Mouse (Mus musculus) limb, embryonic 12.5 days (tissue): ENCODE results near the gene Trim2. TPM values are rescaled to one million over a fixed set of nuclear protein-coding genes. Genes with fewer than 3 reads are reported as not detected.

Experiments
- ATAC-seq: fragments of 200-750 bp; cut with Nextera tagmentation; 2 replicates; pipeline ENCODE4 v1.8.0; 2017; ENCODE audit warnings: low read depth, moderate TSS enrichment; ENCODE audit not compliant: insufficient number of reproducible peaks, insufficient read depth, low FRiP score, low TSS enrichment
- H3K27ac ChIP-seq: fragments of 300-500 bp; sonication (generic); 2 replicates; pipeline ENCODE4 v1.5.1; 2016; ENCODE audit warnings: mild to moderate bottlenecking, moderate library complexity
- H3K27me3 ChIP-seq: fragments of 300-500 bp; sonication (generic); 2 replicates; pipeline ENCODE4 v1.6.1; 2016; ENCODE audit warnings: mild to moderate bottlenecking, moderate library complexity
- H3K36me3 ChIP-seq: fragments of 300-500 bp; sonication (generic); 2 replicates; pipeline ENCODE4 v1.6.1; 2016; ENCODE audit warnings: mild to moderate bottlenecking, moderate library complexity
- H3K4me1 ChIP-seq: fragments of 300-500 bp; sonication (generic); replicated peaks from 2 replicates; pipeline ENCODE4 v1.6.1; 2016
- H3K4me2 ChIP-seq: fragments of 300-500 bp; sonication (generic); 2 replicates; pipeline ENCODE4 v1.6.1; 2016; ENCODE audit warnings: mild to moderate bottlenecking, moderate library complexity
- H3K4me3 ChIP-seq: fragments of 300-500 bp; sonication (generic); replicated peaks from 2 replicates; pipeline ENCODE4 v1.5.1; 2016; ENCODE audit warnings: mild to moderate bottlenecking
- H3K9ac ChIP-seq: fragments of 300-500 bp; sonication (generic); replicated peaks from 2 replicates; pipeline ENCODE4 v1.6.1; 2016; ENCODE audit warnings: mild to moderate bottlenecking, moderate library complexity
- H3K9me3 ChIP-seq: fragments of 300-500 bp; sonication (generic); 2 replicates; pipeline ENCODE4 v1.6.1; 2016; ENCODE audit warnings: mild to moderate bottlenecking, moderate library complexity
- WGBS: fragments of 180-500 bp; shearing (Covaris S2); methylation state at CpG from one replicate; pipeline ENCODE4 v1.1.7; 2016; 5-methylcytosine and 5-hydroxymethylcytosine counted together
- polyA plus RNA-seq: library from polyadenylated mRNA; unstranded; fragments of >200 nt; fragmentation: Nextera tagmentation; extraction: Ambion mirVana; gene quantifications from 2 replicates; pipeline ENCODE4 v1.2.1, GENCODE M21; 2016

Gene Trim2
- 17.8 and 18.5 TPM in 2 replicates for polyA plus RNA-seq

GRCm38 (mm10) chr3:84306777-84307176 is at the start of gene Trim2:
Gene Trim2 (minus strand): TSS chr3:84306877.
- WGBS: over 99% methylated on average over 3 of the region's 3 CpGs
- Histone ChIP-seq H3K4me1 (peaks cover 22% of the 10 kb centered on the region), H3K9ac (no peak within 1 kb of the TSS), H3K4me3 (peak within 1 kb of the TSS; percentile 41; the same call in 1 of the 2 replicates), H3K4me2 (no peak within 1 kb of the TSS), H3K27me3 (peaks cover 60% of the 10 kb centered on the region), H3K9me3 (no peaks in the 10 kb centered on the region), H3K36me3 (no peaks in the 10 kb centered on the region), H3K27ac (no peak within 1 kb of the TSS)
- ATAC-seq: no peak

GRCm38 (mm10) chr3:84355930-84356689 is 49.4 kb upstream of the Trim2 start:
- ATAC-seq: no peak
- no peaks in the 10 kb centered on the region for H3K27me3 ChIP-seq
- no peak overlapping the region for H3K27ac ChIP-seq
- H3K9me3 ChIP-seq: no peaks in the 10 kb centered on the region
- no peak overlapping the region for H3K9ac ChIP-seq
- WGBS: 56% methylated on average over 12 of the region's 12 CpGs
- no peaks in the 10 kb centered on the region for H3K36me3 ChIP-seq
- H3K4me1 ChIP-seq: no peaks in the 10 kb centered on the region
- H3K4me3 ChIP-seq: no peak overlapping the region
- H3K4me2 ChIP-seq: no peak overlapping the region

- Histone ChIP-seq H3K4me2 (no peak overlapping the region), H3K4me3 (no peak overlapping the region), H3K36me3 (no peaks in the 10 kb centered on the region), H3K4me1 (peaks cover 2% of the 10 kb centered on the region; the same call in 1 of the 2 replicates), H3K27me3 (peaks cover 2% of the 10 kb centered on the region; the same call in 1 of the 2 replicates), H3K27ac (no peak overlapping the region), H3K9ac (no peak overlapping the region), H3K9me3 (no peaks in the 10 kb centered on the region)
- no peak for ATAC-seq
- WGBS: 40% methylated on average over 5 of the region's 5 CpGs
Observed at GRCm38 (mm10) chr3:84352353-84353034, 45.8 kb upstream of the Trim2 start.

GRCm38 (mm10) chr3:84350311-84350710 is 43.6 kb upstream of the Trim2 start:
- Histone ChIP-seq H3K9ac (no peak overlapping the region), H3K4me2 (no peak overlapping the region), H3K4me3 (no peak overlapping the region), H3K36me3 (no peaks in the 10 kb centered on the region), H3K4me1 (peaks cover 22% of the 10 kb centered on the region), H3K27ac (no peak overlapping the region), H3K27me3 (peaks cover 5% of the 10 kb centered on the region), H3K9me3 (no peaks in the 10 kb centered on the region)
- no peak for ATAC-seq
- WGBS: 90% methylated on average over 6 of the region's 6 CpGs

- H3K9ac ChIP-seq: no peak overlapping the region
- H3K4me1 ChIP-seq: peaks cover 25% of the 10 kb centered on the region
- H3K27ac ChIP-seq: no peak overlapping the region
- 86% methylated on average over 10 of the region's 10 CpGs for WGBS
- no peak overlapping the region for H3K4me2 ChIP-seq
- no peaks in the 10 kb centered on the region for H3K36me3 ChIP-seq
- H3K9me3 ChIP-seq: no peaks in the 10 kb centered on the region
- H3K4me3 ChIP-seq: no peak overlapping the region
- no peak for ATAC-seq
- H3K27me3 ChIP-seq: peaks cover 5% of the 10 kb centered on the region
Observed at GRCm38 (mm10) chr3:84349771-84350170, 43.1 kb upstream of the Trim2 start.

- H3K36me3 ChIP-seq: no peaks in the 10 kb centered on the region
Observed at GRCm38 (mm10) chr3:84347426-84347825, 40.7 kb upstream of the Trim2 start.

GRCm38 (mm10) chr3:84346456-84347150 is 39.9 kb upstream of the Trim2 start:
- H3K4me3 ChIP-seq: no peak overlapping the region
- no peaks in the 10 kb centered on the region for H3K36me3 ChIP-seq
- H3K4me1 ChIP-seq: peaks cover 25% of the 10 kb centered on the region
- no peak overlapping the region for H3K9ac ChIP-seq
- WGBS: 9% methylated on average over 10 of the region's 10 CpGs
- H3K27ac ChIP-seq: no peak overlapping the region
- no peak overlapping the region for H3K4me2 ChIP-seq
- peaks cover 5% of the 10 kb centered on the region for H3K27me3 ChIP-seq
- H3K9me3 ChIP-seq: no peaks in the 10 kb centered on the region
- ATAC-seq: no peak

More at GRCm38 (mm10) chr3:84347426-84347825, 40.7 kb upstream of the Trim2 start:
- Histone ChIP-seq H3K4me2 (no peak overlapping the region), H3K4me1 (peaks cover 25% of the 10 kb centered on the region), H3K4me3 (no peak overlapping the region), H3K27ac (no peak overlapping the region), H3K9me3 (no peaks in the 10 kb centered on the region), H3K9ac (no peak overlapping the region), H3K27me3 (peaks cover 5% of the 10 kb centered on the region)
- ATAC-seq: no peak
- WGBS: 56% methylated on average over 4 of the region's 4 CpGs

GRCm38 (mm10) chr3:84345646-84345980 is 38.9 kb upstream of the Trim2 start:
- H3K4me1 ChIP-seq: peaks cover 25% of the 10 kb centered on the region
- peak overlapping the region; percentile 72 for H3K4me2 ChIP-seq
- H3K27ac ChIP-seq: no peak overlapping the region
- H3K9me3 ChIP-seq: no peaks in the 10 kb centered on the region
- 41% methylated on average over 6 of the region's 6 CpGs for WGBS
- no peak for ATAC-seq
- no peak overlapping the region for H3K9ac ChIP-seq
- no peaks in the 10 kb centered on the region for H3K36me3 ChIP-seq
- H3K4me3 ChIP-seq: peak overlapping the region; percentile 32
- H3K27me3 ChIP-seq: peaks cover 5% of the 10 kb centered on the region

- Histone ChIP-seq H3K27ac (no peak overlapping the region), H3K4me3 (peak overlapping the region; percentile 32), H3K4me1 (peaks cover 25% of the 10 kb centered on the region), H3K27me3 (peaks cover 5% of the 10 kb centered on the region), H3K9me3 (no peaks in the 10 kb centered on the region), H3K4me2 (peak overlapping the region; percentile 72), H3K9ac (no peak overlapping the region), H3K36me3 (no peaks in the 10 kb centered on the region)
- WGBS: 11% methylated on average over 28 of the region's 28 CpGs
- 0 out of 2 replicates have a peak, but pooled peaks have one; percentile 44 for ATAC-seq
Observed at GRCm38 (mm10) chr3:84344725-84345645, 38.3 kb upstream of the Trim2 start.

- Histone ChIP-seq H3K9ac (no peak overlapping the region), H3K27me3 (peaks cover 5% of the 10 kb centered on the region), H3K4me2 (no peak overlapping the region), H3K27ac (no peak overlapping the region), H3K4me3 (no peak overlapping the region), H3K4me1 (peaks cover 25% of the 10 kb centered on the region), H3K9me3 (no peaks in the 10 kb centered on the region), H3K36me3 (no peaks in the 10 kb centered on the region)
- no peak for ATAC-seq
- 88% methylated on average over 9 of the region's 9 CpGs for WGBS
Observed at GRCm38 (mm10) chr3:84343101-84343500, 36.4 kb upstream of the Trim2 start.
